Mouse (Mus musculus) testis, postnatal 10 days (tissue): Measurements from ENCODE around the gene Smad6.
A peak's percentile ranks its signal among the peaks of the same experiment; 100 is the strongest.

Experiments
- DNase-seq: peaks from one replicate; pipeline ENCODE4 v3.0.0; 2021; ENCODE audit warnings: low spot score

Smad6 gene

GRCm38 (mm10) chr9:63915976-63916375 is 105.9 kb downstream of the Smad6 start:
- peak; percentile 82 for DNase-seq

GRCm38 (mm10) chr9:63914944-63915343 is 106.9 kb downstream of the Smad6 start:
- no peak for DNase-seq

- DNase-seq, result no peak
These were observed 109.8 kb downstream of the Smad6 start for GRCm38 (mm10) chr9:63912051-63912450.

DNA sequence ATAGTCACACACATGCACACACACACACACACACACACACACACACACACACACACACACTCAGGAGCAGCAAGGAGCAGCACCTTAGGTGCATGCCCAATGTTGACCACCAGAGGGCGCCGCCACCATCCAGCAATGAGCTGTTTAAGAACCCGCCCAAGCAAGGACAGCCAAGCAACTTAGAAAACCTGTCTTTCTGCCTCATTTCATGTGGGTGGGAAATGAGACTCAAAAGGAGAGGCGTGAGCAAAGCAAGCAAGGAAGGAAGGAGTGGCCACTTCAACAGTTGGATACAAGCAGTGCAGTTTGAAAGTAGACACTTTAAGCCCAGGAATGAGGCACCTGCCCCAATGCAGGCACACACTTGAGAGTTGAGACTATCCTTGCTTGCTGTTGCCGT is 112.2 kb downstream of the Smad6 start:
- peak; percentile 91 for DNase-seq

- no peak for DNase-seq
These were observed 117.3 kb downstream of the Smad6 start for GRCm38 (mm10) chr9:63904543-63904942.
